Mouse (Mus musculus) neural tube, embryonic 14.5 days (tissue): ENCODE data around the gene Grik4. TPM values are rescaled to one million over a fixed set of nuclear protein-coding genes. Genes with fewer than 3 reads are reported as not detected.
"Not testable (repeated sequence)": the region's sequence is repeated elsewhere in the genome, so short reads cannot be mapped to it uniquely, and the experiment has no call there.

Source experiments
- ATAC-seq: fragments of 200-750 bp; cut with Nextera tagmentation; 2 replicates; pipeline ENCODE4 v1.8.0; 2017; ENCODE audit warnings: low read depth, mild to moderate bottlenecking, moderate TSS enrichment, moderate library complexity
- H3K27ac ChIP-seq: fragments of 300-500 bp; sonication (generic); 2 replicates; pipeline ENCODE4 v1.5.1; 2014; ENCODE audit warnings: low read depth, mild to moderate bottlenecking, control low read depth, low read length, moderate library complexity, mixed read lengths
- H3K27me3 ChIP-seq: fragments of 300-500 bp; sonication (generic); 2 replicates; pipeline ENCODE4 v1.6.1; 2014; ENCODE audit warnings: low read length; ENCODE audit not compliant: control insufficient read depth, insufficient read depth
- H3K36me3 ChIP-seq: fragments of 300-500 bp; sonication (generic); 2 replicates; pipeline ENCODE4 v1.6.1; 2014; ENCODE audit warnings: low read length, mixed read lengths; ENCODE audit not compliant: control insufficient read depth, insufficient read depth
- H3K4me1 ChIP-seq: fragments of 300-500 bp; sonication (generic); 2 replicates; pipeline ENCODE4 v1.6.1; 2014; ENCODE audit warnings: low read length; ENCODE audit not compliant: control insufficient read depth, insufficient read depth
- H3K4me2 ChIP-seq: fragments of 300-500 bp; sonication (generic); 2 replicates; pipeline ENCODE4 v1.6.1; 2014; ENCODE audit warnings: mild to moderate bottlenecking, low read depth, low read length, control low read depth
- H3K4me3 ChIP-seq: fragments of 300-500 bp; sonication (generic); 2 replicates; pipeline ENCODE4 v1.5.1; 2014; ENCODE audit warnings: low read depth, low read length, control low read depth, mixed read lengths
- H3K9ac ChIP-seq: fragments of 300-500 bp; sonication (generic); replicated peaks from 2 replicates; pipeline ENCODE4 v1.6.1; 2014; ENCODE audit warnings: low read depth, mild to moderate bottlenecking, control low read depth, low read length, mixed read lengths
- H3K9me3 ChIP-seq: fragments of 300-500 bp; sonication (generic); 2 replicates; pipeline ENCODE4 v1.6.1; 2016; ENCODE audit warnings: low read length; ENCODE audit not compliant: control insufficient read depth
- WGBS: fragments of 180-500 bp; shearing (Covaris S2); extraction: QIAGEN DNeasy Blood & Tissue Kit; methylation state at CpG from one replicate; pipeline ENCODE4 v1.1.7; 2014; 5-methylcytosine and 5-hydroxymethylcytosine counted together
- polyA plus RNA-seq: library from polyadenylated mRNA; unstranded; fragments of >200 nt; fragmentation: Nextera tagmentation; extraction: Ambion mirVana; gene quantifications from 2 replicates; pipeline ENCODE4 v1.2.1, GENCODE M21; 2014

The Grik4 gene
- polyA plus RNA-seq, result 5.2 and 5.6 TPM in 2 replicates

- H3K4me2 ChIP-seq, result peak within 1 kb of the TSS; percentile 84
- no peaks in the 10 kb centered on the region for H3K27me3 ChIP-seq
- peak within 1 kb of the TSS; percentile 75 for H3K4me3 ChIP-seq
- peak within 1 kb of the TSS; percentile 91 for H3K9ac ChIP-seq
- peak; percentile 83 for ATAC-seq
- H3K4me1 ChIP-seq, result peaks cover 3% of the 10 kb centered on the region; the same call in 1 of the 2 replicates
- no peaks in the 10 kb centered on the region for H3K9me3 ChIP-seq
- peak within 1 kb of the TSS; percentile 57 for H3K27ac ChIP-seq
- H3K36me3 ChIP-seq, result no peaks in the 10 kb centered on the region
- under 1% methylated on average over 65 of the region's 68 CpGs for WGBS
Measured at GRCm38 (mm10) chr9:42943781-42944535, at the start of gene Grik4. TSS of gene Grik4 (minus strand) at chr9:42944493.

DNA sequence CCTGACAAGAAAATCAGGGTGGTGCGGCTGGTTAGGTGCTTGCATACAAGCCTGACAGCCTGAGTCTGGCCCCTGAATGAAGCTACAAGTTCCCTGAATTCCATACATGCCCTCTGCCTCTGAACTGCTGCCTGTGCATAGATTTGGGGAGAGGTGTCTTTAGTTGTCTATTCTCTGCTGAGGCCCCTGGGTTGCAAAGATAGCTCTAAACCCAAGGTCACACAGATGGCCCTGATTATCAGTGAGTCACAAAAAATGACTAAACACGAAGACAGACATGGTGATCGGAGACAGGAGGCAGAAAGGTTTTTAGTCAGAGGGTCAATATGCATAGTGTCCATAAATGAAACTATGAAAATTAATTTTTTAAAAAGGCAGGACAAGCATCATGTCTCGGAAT lies 49.4 kb upstream of the Grik4 start:
- Histone ChIP-seq H3K27ac (no peak overlapping the region), H3K27me3 (no peaks in the 10 kb centered on the region), H3K9me3 (no peaks in the 10 kb centered on the region), H3K4me1 (no peaks in the 10 kb centered on the region), H3K9ac (no peak overlapping the region), H3K4me3 (no peak overlapping the region), H3K36me3 (peaks cover 60% of the 10 kb centered on the region), H3K4me2 (no peak overlapping the region)
- 94% methylated on average over 4 of the region's 4 CpGs for WGBS
- no peak for ATAC-seq

DNA sequence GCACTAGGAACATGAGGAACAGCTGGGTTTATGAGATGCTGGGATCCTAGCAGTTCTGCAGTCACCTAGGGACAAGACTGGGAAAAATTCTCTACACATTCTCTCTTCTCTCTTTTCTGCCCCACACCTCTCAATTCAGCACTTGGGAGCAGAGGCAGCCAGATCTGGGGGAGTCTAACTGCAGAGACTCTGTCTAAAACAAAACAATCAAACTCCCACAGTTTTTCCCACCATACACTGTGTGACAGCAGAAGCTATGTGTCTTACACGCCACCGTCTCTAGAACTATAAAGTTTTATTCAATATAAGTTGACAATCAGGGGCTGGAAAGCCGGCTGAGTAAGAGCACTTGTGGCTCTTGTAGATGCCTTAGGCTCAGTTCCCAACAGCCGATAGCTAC lies 43.7 kb upstream of the Grik4 start:
- 87% methylated on average over 4 of the region's 4 CpGs for WGBS
- H3K4me1 ChIP-seq, result no peaks in the 10 kb centered on the region
- H3K4me3 ChIP-seq, result no peak overlapping the region
- H3K9ac ChIP-seq, result no peak overlapping the region
- no peak overlapping the region for H3K4me2 ChIP-seq
- no peaks in the 10 kb centered on the region for H3K9me3 ChIP-seq
- no peak for ATAC-seq
- no peak overlapping the region for H3K27ac ChIP-seq
- H3K36me3 ChIP-seq, result peaks cover 67% of the 10 kb centered on the region
- H3K27me3 ChIP-seq, result no peaks in the 10 kb centered on the region

DNA sequence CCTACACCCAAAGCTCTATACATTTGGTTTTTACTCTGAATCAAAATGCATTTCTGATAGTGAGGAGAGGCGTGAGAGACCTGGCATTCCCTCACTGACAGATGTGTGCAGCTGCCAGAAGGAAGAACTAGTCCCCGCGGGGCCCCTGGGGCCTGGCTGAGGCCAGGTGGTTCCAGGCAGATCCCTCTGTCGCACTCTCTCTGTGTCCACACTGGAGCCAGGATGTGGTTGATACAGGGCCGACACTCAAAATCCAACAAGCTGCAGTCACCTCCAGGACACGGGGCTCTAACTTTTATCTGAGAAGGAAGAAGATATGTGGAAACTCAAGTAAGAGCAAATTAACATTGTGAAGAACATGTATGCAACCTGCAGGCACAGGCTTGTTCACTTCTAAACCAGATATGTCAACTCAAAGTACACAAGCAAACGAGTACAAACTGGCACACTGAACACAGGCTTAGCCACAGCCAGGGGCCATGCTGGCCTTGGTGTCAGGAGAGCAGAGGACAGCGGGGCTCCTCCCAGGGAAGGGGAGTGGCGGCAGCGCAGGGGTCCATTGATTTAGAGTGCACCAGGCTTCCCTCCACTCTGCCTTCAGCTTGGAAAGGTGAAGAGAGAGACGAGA lies 24.7 kb upstream of the Grik4 start:
- 74% methylated on average over 11 of the region's 11 CpGs for WGBS
- ATAC-seq, result no peak
- Histone ChIP-seq H3K9ac (no peak overlapping the region), H3K27ac (no peak overlapping the region), H3K4me3 (no peak overlapping the region), H3K4me1 (no peaks in the 10 kb centered on the region), H3K9me3 (no peaks in the 10 kb centered on the region), H3K27me3 (no peaks in the 10 kb centered on the region), H3K4me2 (no peak overlapping the region), H3K36me3 (peaks cover 57% of the 10 kb centered on the region)

GRCm38 (mm10) chr9:42967731-42968130 lies 23.4 kb upstream of the Grik4 start:
- Histone ChIP-seq H3K4me2 (no peak overlapping the region), H3K9ac (no peak overlapping the region), H3K36me3 (peaks cover 51% of the 10 kb centered on the region), H3K4me1 (no peaks in the 10 kb centered on the region), H3K9me3 (no peaks in the 10 kb centered on the region), H3K27me3 (no peaks in the 10 kb centered on the region), H3K27ac (no peak overlapping the region), H3K4me3 (no peak overlapping the region)
- ATAC-seq, result no peak
- 86% methylated on average over 9 of the region's 9 CpGs for WGBS

- H3K4me3 ChIP-seq, H3K9ac ChIP-seq, H3K27me3 ChIP-seq, H3K4me2 ChIP-seq, H3K4me1 ChIP-seq, H3K9me3 ChIP-seq, H3K27ac ChIP-seq, ATAC-seq: not testable (repeated sequence)
- WGBS, result 94% methylated on average over 3 of the region's 3 CpGs
- peaks cover 26% of the 10 kb centered on the region for H3K36me3 ChIP-seq
Measured at GRCm38 (mm10) chr9:42964809-42965208, 20.5 kb upstream of the Grik4 start.

DNA sequence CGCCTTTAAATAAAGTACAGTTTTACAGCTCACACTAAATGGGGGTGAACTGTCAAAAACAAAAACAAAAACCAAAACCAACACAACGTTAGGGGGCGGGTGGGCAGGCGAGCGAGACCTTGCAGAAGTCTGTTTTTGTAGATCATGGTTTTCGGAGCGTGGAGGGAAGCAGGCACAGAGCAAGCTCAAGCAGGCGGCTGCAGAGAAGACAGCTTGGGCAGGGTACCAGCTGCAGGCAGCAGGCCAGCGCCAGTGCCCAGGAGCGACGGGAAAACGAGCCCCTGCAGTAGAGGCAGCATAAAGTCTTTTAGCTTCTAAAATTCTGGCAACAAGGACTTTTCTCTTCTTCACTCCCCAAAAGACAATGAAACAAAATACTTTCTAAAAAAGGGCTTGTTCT lies 20.1 kb upstream of the Grik4 start:
- Histone ChIP-seq H3K9ac (no peak overlapping the region), H3K9me3 (no peaks in the 10 kb centered on the region), H3K4me2 (no peak overlapping the region), H3K4me3 (no peak overlapping the region), H3K4me1 (no peaks in the 10 kb centered on the region), H3K27ac (no peak overlapping the region), H3K36me3 (peaks cover 23% of the 10 kb centered on the region), H3K27me3 (no peaks in the 10 kb centered on the region)
- 75% methylated on average over 12 of the region's 12 CpGs for WGBS
- no peak for ATAC-seq

- H3K4me2 ChIP-seq, result no peak overlapping the region
- H3K9me3 ChIP-seq, result no peaks in the 10 kb centered on the region
- peaks cover 1% of the 10 kb centered on the region; the same call in 1 of the 2 replicates for H3K4me1 ChIP-seq
- no peaks in the 10 kb centered on the region for H3K27me3 ChIP-seq
- no peak for ATAC-seq
- H3K36me3 ChIP-seq, result peaks cover 9% of the 10 kb centered on the region
- no peak overlapping the region for H3K9ac ChIP-seq
- 81% methylated on average over 6 of the region's 6 CpGs for WGBS
- no peak overlapping the region for H3K27ac ChIP-seq
- no peak overlapping the region for H3K4me3 ChIP-seq
Measured at GRCm38 (mm10) chr9:42962506-42962905, 18.2 kb upstream of the Grik4 start.

DNA sequence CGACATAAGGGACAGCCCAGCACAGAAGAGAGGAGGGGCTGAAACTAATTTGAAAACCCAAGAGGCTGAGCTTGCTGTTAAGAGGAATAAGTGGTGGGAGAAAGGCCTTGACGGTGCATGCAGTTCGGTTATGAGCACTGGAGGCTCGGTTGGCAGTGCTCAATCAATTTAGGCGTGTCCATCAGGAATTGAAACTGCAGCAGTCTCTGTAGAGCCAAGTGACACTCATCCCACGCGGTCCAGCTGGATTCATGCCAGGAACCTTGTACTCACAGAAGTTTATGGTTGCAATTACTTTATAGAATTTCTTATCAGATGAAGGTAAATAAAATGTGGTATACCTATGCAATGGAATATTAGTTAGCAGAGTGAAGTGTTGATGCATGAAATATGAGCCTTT lies 14.1 kb upstream of the Grik4 start:
- H3K27ac ChIP-seq, result no peak overlapping the region
- WGBS, result 39% methylated on average over 7 of the region's 7 CpGs
- no peaks in the 10 kb centered on the region for H3K36me3 ChIP-seq
- H3K4me2 ChIP-seq, result no peak overlapping the region
- H3K9me3 ChIP-seq, result no peaks in the 10 kb centered on the region
- H3K4me1 ChIP-seq, result peaks cover 14% of the 10 kb centered on the region
- 0 out of 2 replicates have a peak, but pooled peaks have one; percentile 9 for ATAC-seq
- no peaks in the 10 kb centered on the region for H3K27me3 ChIP-seq
- no peak overlapping the region for H3K9ac ChIP-seq
- H3K4me3 ChIP-seq, result no peak overlapping the region
